Mouse (Mus musculus): ENCODE data around the gene Gcnt1. TPM values are rescaled to one million over a fixed set of nuclear protein-coding genes. Genes with fewer than 3 reads are reported as not detected.

The Gcnt1 gene
- polyA plus RNA-seq, 2 experiments, result 14.6 to 26.0 TPM

- Histone ChIP-seq H3K4me3 (ENCODE audit: insufficient read depth in 1 of 2, low read depth in 2 of 2, low read length in 2 of 2) (peak overlapping the region; percentile 79 to 85), H3K27me3 (ENCODE audit: control insufficient read depth, insufficient read depth, low read length) (no peaks in the 10 kb centered on the region), H3K9me3 (ENCODE audit: control insufficient read depth, low read length) (no peaks in the 10 kb centered on the region), H3K36me3 (replicated peaks; ENCODE audit: control insufficient read depth, insufficient read depth, low read depth) (peaks cover 32% of the 10 kb centered on the region), H3K27ac (peak overlapping the region; percentile 74), H3K9ac (replicated peaks) (peak overlapping the region; percentile 96), H3K4me2 (ENCODE audit: low read depth) (peak overlapping the region; percentile 77), H3K4me1 (replicated peaks; ENCODE audit: control insufficient read depth in 2 of 2, insufficient read depth in 2 of 2, low read length in 1 of 2) (peaks cover 51 to 52% of the 10 kb centered on the region in 2 experiments)
- ATAC-seq (ENCODE audit: insufficient read depth) (peak; percentile 21; the same call in 1 of the 2 replicates), DNase-seq (ENCODE audit: low read depth in 3 of 3, low spot score in 3 of 3) (no peak)
- TF ChIP-seq EP300 (IDR thresholded peaks at IDR 0.05; ENCODE audit: low read depth) (no peak), CTCF (IDR thresholded peaks at IDR 0.05; ENCODE audit: low read depth) (no peak)
- 3% methylated on average over 4 of the region's 4 CpGs for WGBS (ENCODE audit: insufficient replicate concordance)
Measured at GRCm38 (mm10) chr19:17355361-17355760, 17.3 kb downstream of the Gcnt1 start.

DNA sequence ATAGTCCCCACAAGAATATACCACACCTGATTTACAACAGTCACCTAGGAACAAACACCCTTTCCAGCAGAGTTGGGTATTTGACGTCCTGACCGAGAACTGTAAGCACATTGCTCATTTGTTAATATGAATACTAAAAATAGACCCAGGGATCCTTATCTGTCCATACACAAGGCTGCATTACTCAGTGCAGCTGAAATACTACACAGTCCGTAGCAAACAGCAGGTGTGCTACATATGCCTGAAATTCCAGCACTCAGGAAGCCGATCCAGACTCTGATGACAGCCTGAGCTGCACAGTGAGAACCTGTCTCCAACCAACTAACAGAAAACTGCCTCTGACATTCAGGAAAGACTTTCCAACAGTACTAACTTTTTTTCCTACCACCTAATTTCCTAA lies 17.8 kb downstream of the Gcnt1 start:
- H3K4me2 ChIP-seq (ENCODE audit: low read depth), result peak overlapping the region; percentile 77
- H3K4me1 ChIP-seq (replicated peaks; ENCODE audit: control insufficient read depth in 2 of 2, insufficient read depth in 2 of 2, low read length in 1 of 2), result peaks cover 51 to 52% of the 10 kb centered on the region in 2 experiments
- peak overlapping the region; percentile 79 to 85 for H3K4me3 ChIP-seq (ENCODE audit: insufficient read depth in 1 of 2, low read depth in 2 of 2, low read length in 2 of 2)
- ATAC-seq (ENCODE audit: insufficient read depth), result peak; percentile 65
- no peaks in the 10 kb centered on the region for H3K9me3 ChIP-seq (ENCODE audit: control insufficient read depth, low read length)
- H3K9ac ChIP-seq (replicated peaks), result peak overlapping the region; percentile 96
- WGBS (ENCODE audit: insufficient replicate concordance), result 10% methylated on average over 4 of the region's 4 CpGs
- DNase-seq (ENCODE audit: low read depth in 3 of 3, low spot score in 3 of 3), result peak in 1 of 3 experiments; percentile 22
- no peaks in the 10 kb centered on the region for H3K27me3 ChIP-seq (ENCODE audit: control insufficient read depth, insufficient read depth, low read length)
- H3K27ac ChIP-seq, result peak overlapping the region; percentile 74
- no peak for TF ChIP-seq CTCF (IDR thresholded peaks at IDR 0.05; ENCODE audit: low read depth)
- TF ChIP-seq EP300 (IDR thresholded peaks at IDR 0.05; ENCODE audit: low read depth), result peak; percentile 45
- H3K36me3 ChIP-seq (replicated peaks; ENCODE audit: control insufficient read depth, insufficient read depth, low read depth), result peaks cover 36% of the 10 kb centered on the region

- peak overlapping the region; percentile 74 for H3K27ac ChIP-seq
- H3K4me2 ChIP-seq (ENCODE audit: low read depth), result peak overlapping the region; percentile 77
- ATAC-seq (ENCODE audit: insufficient read depth) (peak; percentile 46), DNase-seq (ENCODE audit: low read depth in 3 of 3, low spot score in 3 of 3) (no peak)
- H3K9me3 ChIP-seq (ENCODE audit: control insufficient read depth, low read length), result no peaks in the 10 kb centered on the region
- peaks cover 50 to 53% of the 10 kb centered on the region in 2 experiments for H3K4me1 ChIP-seq (replicated peaks; ENCODE audit: control insufficient read depth in 2 of 2, insufficient read depth in 2 of 2, low read length in 1 of 2)
- peak overlapping the region; percentile 79 to 85 for H3K4me3 ChIP-seq (ENCODE audit: insufficient read depth in 1 of 2, low read depth in 2 of 2, low read length in 2 of 2)
- WGBS (ENCODE audit: insufficient replicate concordance), result 42% methylated on average over 4 of the region's 4 CpGs
- TF ChIP-seq CTCF (IDR thresholded peaks at IDR 0.05; ENCODE audit: low read depth) (0 out of 2 replicates have a peak, but pooled peaks have one; percentile 25), EP300 (IDR thresholded peaks at IDR 0.05; ENCODE audit: low read depth) (no peak)
- H3K27me3 ChIP-seq (ENCODE audit: control insufficient read depth, insufficient read depth, low read length), result no peaks in the 10 kb centered on the region
- peaks cover 39% of the 10 kb centered on the region for H3K36me3 ChIP-seq (replicated peaks; ENCODE audit: control insufficient read depth, insufficient read depth, low read depth)
- peak overlapping the region; percentile 96 for H3K9ac ChIP-seq (replicated peaks)
Measured at GRCm38 (mm10) chr19:17354362-17354761, 18.3 kb downstream of the Gcnt1 start.

GRCm38 (mm10) chr19:17353727-17354126 lies 18.9 kb downstream of the Gcnt1 start:
- 70% methylated on average over 8 of the region's 8 CpGs for WGBS (ENCODE audit: insufficient replicate concordance)
- no peaks in the 10 kb centered on the region for H3K9me3 ChIP-seq (ENCODE audit: control insufficient read depth, low read length)
- peak overlapping the region; percentile 96 for H3K9ac ChIP-seq (replicated peaks)
- H3K4me1 ChIP-seq (replicated peaks; ENCODE audit: control insufficient read depth in 2 of 2, insufficient read depth in 2 of 2, low read length in 1 of 2), result peaks cover 47 to 49% of the 10 kb centered on the region in 2 experiments
- peak overlapping the region; percentile 77 for H3K4me2 ChIP-seq (ENCODE audit: low read depth)
- H3K27ac ChIP-seq, result peak overlapping the region; percentile 74
- TF ChIP-seq EP300 (IDR thresholded peaks at IDR 0.05; ENCODE audit: low read depth) (no peak), CTCF (IDR thresholded peaks at IDR 0.05; ENCODE audit: low read depth) (no peak)
- ATAC-seq (ENCODE audit: insufficient read depth) (no peak), DNase-seq (ENCODE audit: low read depth in 3 of 3, low spot score in 3 of 3) (no peak)
- peak overlapping the region; percentile 79 to 85 for H3K4me3 ChIP-seq (ENCODE audit: insufficient read depth in 1 of 2, low read depth in 2 of 2, low read length in 2 of 2)
- peaks cover 42% of the 10 kb centered on the region for H3K36me3 ChIP-seq (replicated peaks; ENCODE audit: control insufficient read depth, insufficient read depth, low read depth)
- H3K27me3 ChIP-seq (ENCODE audit: control insufficient read depth, insufficient read depth, low read length), result no peaks in the 10 kb centered on the region

DNA sequence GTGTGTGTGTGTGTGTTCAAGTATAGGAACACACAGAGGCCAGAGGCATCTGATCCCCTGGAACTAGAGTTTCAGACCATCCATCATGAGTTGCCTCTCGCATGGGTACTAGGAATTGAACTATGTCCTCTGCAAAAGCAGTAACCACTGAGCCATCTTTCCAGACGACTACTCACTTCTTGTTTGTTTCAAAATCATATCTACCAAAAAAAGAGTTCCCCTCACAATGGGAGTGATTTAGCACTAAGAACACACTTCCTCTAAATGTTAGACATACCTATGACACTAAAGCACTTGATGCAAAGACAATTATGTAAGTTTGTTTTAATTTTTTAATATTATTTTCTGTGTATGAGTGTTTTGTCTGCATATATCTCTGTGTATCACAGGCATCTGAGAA lies 24.8 kb downstream of the Gcnt1 start:
- WGBS (ENCODE audit: insufficient replicate concordance), result 61% methylated on average over 2 of the region's 2 CpGs
- Histone ChIP-seq H3K4me3 (ENCODE audit: insufficient read depth in 1 of 2, low read depth in 2 of 2, low read length in 2 of 2) (no peak overlapping the region), H3K27ac (no peak overlapping the region), H3K27me3 (ENCODE audit: control insufficient read depth, insufficient read depth, low read length) (no peaks in the 10 kb centered on the region), H3K9me3 (ENCODE audit: control insufficient read depth, low read length) (no peaks in the 10 kb centered on the region), H3K36me3 (replicated peaks; ENCODE audit: control insufficient read depth, insufficient read depth, low read depth) (peaks cover 47% of the 10 kb centered on the region), H3K4me1 (replicated peaks; ENCODE audit: control insufficient read depth in 2 of 2, insufficient read depth in 2 of 2, low read length in 1 of 2) (peaks cover 56 to 63% of the 10 kb centered on the region in 2 experiments), H3K4me2 (ENCODE audit: low read depth) (no peak overlapping the region), H3K9ac (replicated peaks) (no peak overlapping the region)
- ATAC-seq (ENCODE audit: insufficient read depth), result no peak
- DNase-seq (ENCODE audit: low read depth in 3 of 3, low spot score in 3 of 3), result no peak
- TF ChIP-seq EP300 (IDR thresholded peaks at IDR 0.05; ENCODE audit: low read depth) (no peak), CTCF (IDR thresholded peaks at IDR 0.05; ENCODE audit: low read depth) (no peak)
